Mouse (Mus musculus) regulatory T cell (primary cell): Measurements from ENCODE around the gene Ncf4.

Experiments
- in situ Hi-C: fragments of 300-600 bp; cut with MboI, MseI; formaldehyde crosslinking; loops from one replicate; pipeline ENCODE4 v1.15.1; 2025; ENCODE audit warnings: high pct_unique_total_duplicates

Ncf4 gene

GRCm38 (mm10) chr15:78310971-78311370 is 66.4 kb downstream of the Ncf4 start:
- in situ Hi-C loops: no loop called here
